In the genomic region with DNA sequence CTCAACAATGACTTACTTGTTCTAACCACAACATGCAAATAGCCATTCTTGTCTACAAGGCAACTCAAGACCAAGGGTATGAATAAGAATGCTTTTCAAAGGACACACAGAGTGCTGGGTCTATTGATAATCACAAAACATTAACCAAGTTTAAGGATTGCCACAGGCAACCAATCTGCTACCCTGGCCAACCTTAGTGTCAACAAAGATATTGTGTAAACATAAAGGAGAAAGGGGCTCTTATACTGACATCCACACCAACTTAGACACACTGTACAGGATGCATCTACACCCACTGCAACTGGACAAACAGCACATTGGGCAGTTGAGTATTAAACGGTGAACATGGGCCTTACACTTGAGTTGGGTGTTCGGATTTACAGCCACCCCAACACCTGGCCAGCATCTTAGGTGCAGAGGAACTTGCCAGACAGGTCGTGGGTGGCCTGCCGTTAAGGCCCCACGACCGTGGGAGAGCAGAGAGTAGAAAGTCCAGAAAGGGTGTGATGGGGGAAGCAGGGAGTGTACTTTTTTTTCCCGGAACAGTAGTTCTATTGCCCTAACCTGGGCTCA, we compare ENCODE assay signal across 8 mouse cellular contexts. TPM values are rescaled to one million over a fixed set of nuclear protein-coding genes. Genes with fewer than 3 reads are reported as not detected.
DNase-seq lines count a peak whose midpoint lies in the region; ATAC-seq and TF ChIP-seq lines count a peak whose summit lies in the region.

No protein-coding gene starts in this region.

- no peaks in the 10 kb centered on the region for H3K27me3 ChIP-seq in heart, embryonic 10.5 days (ENCODE audit: insufficient read depth, poor library complexity, severe bottlenecking)
- peaks cover 2 to 4% of the 10 kb centered on the region in 2 experiments; a peak in 1 of 4 replicates for H3K27me3 ChIP-seq in MEL (ENCODE audit: control insufficient read depth in 1 of 2, insufficient read depth in 2 of 2, low read length in 2 of 2)
- H3K27me3 ChIP-seq in heart, embryonic 16.5 days (ENCODE audit: control insufficient read depth, insufficient read depth, low read length): no peaks in the 10 kb centered on the region

- no peak for TF ChIP-seq POLR2A in MEL (IDR thresholded peaks at IDR 0.05; ENCODE audit: control insufficient read depth in 1 of 2, insufficient read depth in 1 of 2, low read depth in 1 of 2, low read length in 2 of 2, poor library complexity in 1 of 2)

- TF ChIP-seq CTCF in MEL (IDR thresholded peaks at IDR 0.05 in 2 of 3, conservative IDR thresholded peaks at IDR 0.05 in 1 of 3; ENCODE audit: control insufficient read depth in 1 of 3, insufficient read depth in 1 of 3, low read depth in 2 of 3, low read length in 3 of 3, poor library complexity in 1 of 3, severe bottlenecking in 1 of 3): no peak

- TF ChIP-seq EP300 in MEL (IDR thresholded peaks at IDR 0.05; ENCODE audit: low read depth in 1 of 2, low read length in 2 of 2): no peak

- peak overlapping the region; percentile 100 for H3K27ac ChIP-seq in heart, embryonic 10.5 days
- no peak overlapping the region for H3K27ac ChIP-seq in MEL (ENCODE audit: control insufficient read depth, low read depth, low read length)
- H3K27ac ChIP-seq in heart, embryonic 16.5 days (ENCODE audit: low read length): peak overlapping the region; percentile 93; the same call in 1 of the 2 replicates

- H3K9ac ChIP-seq in MEL (ENCODE audit: control insufficient read depth, low read depth, low read length, poor library complexity, severe bottlenecking): peak overlapping the region; percentile 92
- H3K9ac ChIP-seq in heart, embryonic 16.5 days (ENCODE audit: low read length): peak overlapping the region; percentile 97

- no peaks in the 10 kb centered on the region for H3K36me3 ChIP-seq in heart, embryonic 10.5 days
- H3K36me3 ChIP-seq in MEL (ENCODE audit: control insufficient read depth in 1 of 2, insufficient read depth in 2 of 2, low read length in 2 of 2): peaks cover 0 to 20% of the 10 kb centered on the region in 2 experiments; a peak in 2 of 4 replicates
- H3K36me3 ChIP-seq in heart, embryonic 16.5 days (ENCODE audit: control insufficient read depth, insufficient read depth): no peaks in the 10 kb centered on the region

- no peaks in the 10 kb centered on the region for H3K9me3 ChIP-seq in heart, embryonic 10.5 days
- H3K9me3 ChIP-seq in MEL (replicated peaks; ENCODE audit: insufficient read depth, low read length): no peaks in the 10 kb centered on the region
- H3K9me3 ChIP-seq in heart, embryonic 16.5 days (replicated peaks; ENCODE audit: control insufficient read depth, low read length): no peaks in the 10 kb centered on the region

- WGBS in heart, embryonic 10.5 days: 26% methylated on average over 7 of the region's 7 CpGs
- 31% methylated on average over 7 of the region's 7 CpGs for WGBS in heart, embryonic 16.5 days

- no peak for TF ChIP-seq RAD21 in MEL (IDR thresholded peaks at IDR 0.05; ENCODE audit: low read depth, low read length)

- 0 out of 2 replicates have a peak, but pooled peaks have one; percentile 2 for ATAC-seq in heart, embryonic 16.5 days (replicated peaks; ENCODE audit: extremely low read depth, insufficient read depth, low FRiP score)
- ATAC-seq in megakaryocyte, adult 5-6 weeks (ENCODE audit: poor library complexity, severe bottlenecking): peak; percentile 2; the same call in 1 of the 2 replicates

- H3K4me2 ChIP-seq in heart, embryonic 16.5 days (ENCODE audit: low read depth, low read length): peak overlapping the region; percentile 81

- peak overlapping the region; percentile 85 for H3K4me3 ChIP-seq in heart, embryonic 10.5 days
- peak overlapping the region; percentile 85 to 92 for H3K4me3 ChIP-seq in MEL (ENCODE audit: control insufficient read depth in 1 of 2, insufficient read depth in 1 of 2, low read depth in 2 of 2, low read length in 2 of 2)
- peak overlapping the region; percentile 83 for H3K4me3 ChIP-seq in heart, embryonic 16.5 days (ENCODE audit: low read length)

- peaks cover 15% of the 10 kb centered on the region for H3K79me2 ChIP-seq in MEL (ENCODE audit: control insufficient read depth, insufficient read depth, low read length, poor library complexity)

- DNase-seq in heart, embryonic 10.5 days (ENCODE audit: low spot score): no peak
- DNase-seq in heart, adult 11 months: no peak
- DNase-seq in MEL (ENCODE audit: low read depth, low spot score): peak; percentile 47
- no peak for DNase-seq in right cerebral cortex, postnatal 4 days
- DNase-seq in natural killer cell, adult 2 months (ENCODE audit: low spot score in 2 of 2): no peak
- DNase-seq in urinary bladder, postnatal 25 days (ENCODE audit: low spot score): no peak

- peaks cover 25% of the 10 kb centered on the region; the same call in 1 of the 2 replicates for H3K4me1 ChIP-seq in heart, embryonic 10.5 days
- peaks cover 0 to 10% of the 10 kb centered on the region in 2 experiments; a peak in 3 of 4 replicates for H3K4me1 ChIP-seq in MEL (ENCODE audit: control insufficient read depth in 1 of 2, insufficient read depth in 2 of 2, low read length in 2 of 2)
- H3K4me1 ChIP-seq in heart, embryonic 16.5 days (ENCODE audit: control insufficient read depth, insufficient read depth, low read length): peaks cover 4% of the 10 kb centered on the region; the same call in 1 of the 2 replicates

TF ChIP-seq in MEL, 35 proteins besides CTCF, POLR2A, EP300 and RAD21:
- no peak for TF ChIP-seq TAL1 (IDR thresholded peaks at IDR 0.05; ENCODE audit: low read length)
- TF ChIP-seq POLR2AphosphoS5 (IDR thresholded peaks at IDR 0.05; ENCODE audit: borderline replicate concordance, low read depth, low read length): no peak
- TF ChIP-seq BHLHE40 (IDR thresholded peaks at IDR 0.05; ENCODE audit: borderline replicate concordance, low read depth, low read length): no peak
- TF ChIP-seq POLR2AphosphoS2 (IDR thresholded peaks at IDR 0.05; ENCODE audit: low read length): no peak
- no peak for TF ChIP-seq SMC3 (IDR thresholded peaks at IDR 0.05; ENCODE audit: low read depth, low read length)
- TF ChIP-seq CHD2 (IDR thresholded peaks at IDR 0.05; ENCODE audit: low read length): no peak
- TF ChIP-seq ZMIZ1 (IDR thresholded peaks at IDR 0.05; ENCODE audit: low read depth, low read length): no peak
- no peak for TF ChIP-seq SIN3A (IDR thresholded peaks at IDR 0.05; ENCODE audit: low read length)
- no peak for TF ChIP-seq TCF12 (IDR thresholded peaks at IDR 0.05; ENCODE audit: low read depth, low read length)
TF ChIP-seq in MEL: peak in this region for 0.

RNA-seq across cellular contexts. Expression of gene Casd1, which starts 0.5 kb away (rescaled TPM):
- 32.1 and 43.8 TPM in 2 replicates for polyA plus RNA-seq in heart, embryonic 10.5 days (2016; fragmentation: Nextera tagmentation; extraction: Ambion mirVana)
- total RNA-seq in MEL (2012; rRNA removed): 11.0 and 12.3 TPM in 2 replicates
- polyA plus RNA-seq in MEL (2012; ENCODE audit: insufficient read depth in 1 of 2, insufficient read length in 2 of 2, low read depth in 1 of 2, low replicate concordance in 2 of 2, missing spikeins in 1 of 2): 10 to 100 TPM in 1 of 2 experiments, not detected in 1; 12.6 TPM
- polyA plus RNA-seq in heart, embryonic 16.5 days (2015; fragmentation: Nextera tagmentation; extraction: Ambion mirVana): 23.6 and 25.5 TPM in 2 replicates
- total RNA-seq in megakaryocyte, adult 5-6 weeks (2015): 28.1 and 31.5 TPM in 2 replicates
- total RNA-seq in megakaryocyte, adult 5-6 weeks (2017): 62.1 and 68.1 TPM in 2 replicates
